Mouse (Mus musculus) cerebellum, adult 2 months (tissue): Measurements from ENCODE around the gene Gca.

Source experiments
- CTCF ChIP-seq: fragments of 200-500 bp; IDR thresholded peaks from 2 replicates; pipeline ENCODE4 v1.5.1; 2011; ENCODE audit warnings: low read depth, mild to moderate bottlenecking, control low read depth, low read length, moderate library complexity, borderline replicate concordance; ENCODE audit not compliant: insufficient read depth
- POLR2A ChIP-seq: fragments of 200-500 bp; IDR thresholded peaks from 2 replicates; pipeline ENCODE4 v1.6.1; 2011; ENCODE audit warnings: low read length, control low read depth, borderline replicate concordance; ENCODE audit not compliant: insufficient read depth

- no peak for TF ChIP-seq CTCF
- TF ChIP-seq POLR2A = no peak
Measured at GRCm38 (mm10) chr2:62725946-62726345, 61.9 kb downstream of the Gca start.
